Mouse (Mus musculus): ENCODE results near the gene Celsr3.
A peak's percentile ranks its signal among the peaks of the same experiment; 100 is the strongest.

The Celsr3 gene

DNA sequence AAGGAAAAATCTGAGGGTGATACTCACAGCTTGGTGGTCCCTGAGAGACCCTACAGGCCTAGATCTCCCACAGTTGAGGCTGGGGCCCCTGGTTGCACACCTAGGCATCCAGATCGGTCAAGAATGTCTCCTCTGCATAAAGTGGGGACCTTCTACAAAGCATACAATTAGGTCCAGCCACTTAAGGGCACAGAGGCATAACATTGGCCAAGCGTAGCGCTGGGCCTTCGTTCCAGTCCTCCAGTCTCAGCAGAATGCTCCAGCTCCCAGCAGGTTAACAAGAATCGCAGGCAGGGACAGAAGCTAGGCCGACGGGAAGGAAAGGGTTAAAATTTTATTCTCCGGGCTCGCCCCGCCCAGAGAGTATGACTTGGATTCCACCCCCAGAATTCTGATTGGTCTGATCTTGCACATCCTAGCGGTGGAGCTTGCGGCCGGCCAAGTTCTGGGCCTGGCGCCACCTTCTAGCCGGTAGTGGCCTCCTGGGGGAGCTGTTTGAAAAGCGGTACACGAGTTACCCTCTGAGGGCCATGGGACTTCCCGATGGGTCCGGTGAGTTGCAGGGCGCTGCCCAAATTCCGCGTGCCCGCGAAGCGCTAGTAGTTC is 27.6 kb downstream of the Celsr3 start:
- DNase-seq (ENCODE audit: extremely low spot score, low spot score), result no peak

DNA sequence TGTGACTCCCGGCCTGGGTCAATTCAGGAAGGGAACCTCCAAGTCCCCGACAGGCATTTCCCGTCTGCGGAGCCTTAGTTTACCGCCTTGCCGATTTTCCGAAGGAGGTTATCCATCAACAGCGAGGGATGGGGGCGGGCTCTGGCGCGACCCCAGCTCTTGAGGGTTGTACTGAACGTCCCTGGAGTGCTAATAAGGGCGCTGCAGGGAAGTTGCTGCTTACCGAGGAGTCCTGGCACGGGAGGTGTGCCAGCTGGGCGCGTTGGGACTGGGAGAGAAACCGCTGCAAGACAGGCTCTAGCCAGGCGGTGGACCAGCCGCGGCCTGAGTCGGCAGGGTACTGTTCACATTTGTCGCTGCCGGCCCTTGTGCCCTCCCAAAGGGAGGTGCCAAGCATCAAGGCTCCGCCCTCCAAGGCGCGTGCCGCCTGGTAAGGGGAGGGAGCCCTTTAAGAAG is 28.1 kb downstream of the Celsr3 start:
- peak; percentile 90 for DNase-seq (ENCODE audit: extremely low spot score, low spot score)

DNA sequence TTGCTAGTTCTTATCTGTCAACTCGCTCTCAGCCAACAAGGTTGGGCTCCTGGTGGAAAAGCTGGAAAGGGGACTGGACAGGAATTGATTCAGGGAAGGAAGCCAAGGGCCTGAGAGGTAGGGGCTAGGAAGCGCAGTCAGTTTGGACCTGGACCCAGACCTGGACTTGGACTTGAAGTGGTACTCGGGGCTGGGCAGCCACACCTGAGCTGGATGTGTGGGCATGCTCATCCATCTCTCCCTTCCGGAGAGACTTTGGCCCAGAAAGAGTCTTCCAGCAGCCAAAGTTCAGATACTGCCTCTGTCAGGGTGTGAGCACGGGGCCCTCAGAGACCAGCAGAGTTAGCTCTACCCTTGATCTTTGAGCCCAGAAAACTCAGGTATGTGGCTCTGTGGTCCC is 29.2 kb downstream of the Celsr3 start:
- no peak for DNase-seq (ENCODE audit: extremely low spot score, low spot score)

DNA sequence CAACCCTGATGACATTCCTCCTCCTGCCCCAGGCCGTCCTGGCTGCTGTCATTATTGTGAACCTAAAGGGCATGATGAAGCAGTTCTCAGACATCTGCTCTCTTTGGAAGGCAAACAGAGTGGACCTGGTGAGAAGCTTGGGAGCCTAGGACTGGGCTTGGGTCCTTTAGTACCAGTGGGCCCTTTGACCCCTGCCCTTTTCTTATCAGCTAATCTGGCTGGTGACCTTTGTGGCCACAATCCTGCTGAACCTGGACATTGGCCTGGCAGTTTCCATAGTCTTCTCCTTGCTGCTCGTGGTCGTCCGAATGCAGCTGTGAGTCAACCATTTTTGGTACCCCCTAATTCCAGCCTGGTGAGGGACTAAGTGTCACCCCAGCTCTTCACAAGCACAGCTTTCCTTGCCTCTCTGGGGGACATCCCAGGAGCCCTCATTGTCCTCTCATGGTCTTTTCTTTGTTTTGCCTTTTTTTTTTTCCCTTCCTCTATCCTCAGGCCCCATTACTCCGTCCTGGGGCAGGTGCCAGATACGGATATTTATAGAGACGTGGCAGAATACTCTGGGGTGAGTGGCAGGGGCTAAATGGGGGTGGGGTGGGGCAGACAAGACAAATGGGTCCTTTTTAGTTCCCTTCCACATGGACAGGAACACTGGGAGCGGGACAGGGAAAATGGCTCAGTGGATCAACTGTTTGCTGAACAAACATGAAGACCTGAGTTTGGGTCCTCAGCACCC is 32.8 kb downstream of the Celsr3 start:
- DNase-seq (ENCODE audit: extremely low spot score, low spot score), result no peak
